Mouse (Mus musculus): ENCODE measurements around the gene Kcnk15. TPM values are rescaled to one million over a fixed set of nuclear protein-coding genes. Genes with fewer than 3 reads are reported as not detected.

Gene Kcnk15
- polyA plus RNA-seq, 1 experiment from 2014 or later: not detected

DNA sequence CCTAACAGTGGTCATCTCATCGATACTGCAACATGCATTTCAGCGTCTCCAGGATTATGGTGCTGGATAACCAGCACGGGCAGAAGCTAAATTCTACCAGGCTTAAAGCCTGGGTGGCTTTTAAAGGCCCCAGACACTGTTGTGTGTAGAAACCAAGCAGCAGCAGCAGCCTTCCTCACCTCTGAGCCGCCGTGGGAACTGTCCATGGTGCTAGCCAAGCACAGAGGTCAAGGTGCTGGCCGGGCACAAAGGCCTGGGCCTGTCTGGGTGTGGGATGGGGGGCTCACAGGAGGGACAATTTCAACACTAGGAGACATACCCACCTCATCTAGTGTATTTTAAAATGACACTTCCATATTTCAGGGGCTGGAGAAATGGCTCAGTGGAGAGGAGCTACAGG is 36.0 kb downstream of the Kcnk15 start:
- Histone ChIP-seq H3K4me2 (no peak overlapping the region), H3K27ac (ENCODE audit: low read depth, low read length) (no peak overlapping the region), H3K9me3 (ENCODE audit: control insufficient read depth, low read length) (no peaks in the 10 kb centered on the region), H3K36me3 (ENCODE audit: control insufficient read depth, insufficient read depth, low read length) (no peaks in the 10 kb centered on the region), H3K9ac (ENCODE audit: low read length) (no peak overlapping the region), H3K4me1 (ENCODE audit: control insufficient read depth, insufficient read depth, low read length) (no peaks in the 10 kb centered on the region), H3K4me3 (ENCODE audit: low read depth, low read length) (no peak overlapping the region), H3K27me3 (ENCODE audit: control insufficient read depth, insufficient read depth, low read length) (no peaks in the 10 kb centered on the region)
- WGBS: 39% methylated on average over 6 of the region's 6 CpGs
- ATAC-seq (ENCODE audit: low FRiP score) (no peak), DNase-seq (ENCODE audit: low spot score, missing footprints) (no peak)

GRCm38 (mm10) chr2:163890586-163890985 is 37.1 kb downstream of the Kcnk15 start:
- ATAC-seq (ENCODE audit: low FRiP score) (no peak), DNase-seq (ENCODE audit: low spot score, missing footprints) (no peak)
- no peaks in the 10 kb centered on the region for H3K27me3 ChIP-seq (ENCODE audit: control insufficient read depth, insufficient read depth, low read length)
- H3K9ac ChIP-seq (ENCODE audit: low read length): no peak overlapping the region
- WGBS: 84% methylated on average over 11 of the region's 11 CpGs
- H3K9me3 ChIP-seq (ENCODE audit: control insufficient read depth, low read length): no peaks in the 10 kb centered on the region
- H3K36me3 ChIP-seq (ENCODE audit: control insufficient read depth, insufficient read depth, low read length): no peaks in the 10 kb centered on the region
- no peak overlapping the region for H3K4me2 ChIP-seq
- H3K27ac ChIP-seq (ENCODE audit: low read depth, low read length): no peak overlapping the region
- no peak overlapping the region for H3K4me3 ChIP-seq (ENCODE audit: low read depth, low read length)
- H3K4me1 ChIP-seq (ENCODE audit: control insufficient read depth, insufficient read depth, low read length): no peaks in the 10 kb centered on the region

DNA sequence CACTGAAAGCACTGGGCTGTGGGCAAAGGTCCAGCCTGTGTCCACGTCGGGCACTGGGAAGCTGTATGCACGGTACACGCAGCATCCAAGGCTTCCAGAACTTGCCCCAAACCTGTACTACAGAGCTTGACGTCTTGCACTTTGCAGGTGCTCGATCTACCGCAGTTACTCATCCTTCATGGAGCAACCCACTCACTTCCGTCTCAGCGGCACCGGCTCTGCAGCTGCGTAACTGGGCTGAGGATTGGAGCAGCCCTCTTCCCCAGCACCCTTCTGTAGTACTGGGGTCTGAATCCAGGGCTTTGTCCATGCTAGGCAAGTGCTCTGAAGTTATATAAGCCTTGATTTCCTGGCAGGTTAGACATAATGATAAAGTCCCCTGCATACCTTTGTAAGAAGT is 37.8 kb downstream of the Kcnk15 start:
- no peak overlapping the region for H3K4me3 ChIP-seq (ENCODE audit: low read depth, low read length)
- H3K27ac ChIP-seq (ENCODE audit: low read depth, low read length): no peak overlapping the region
- ATAC-seq (ENCODE audit: low FRiP score): no peak
- no peaks in the 10 kb centered on the region for H3K4me1 ChIP-seq (ENCODE audit: control insufficient read depth, insufficient read depth, low read length)
- 93% methylated on average over 11 of the region's 11 CpGs for WGBS
- no peaks in the 10 kb centered on the region for H3K9me3 ChIP-seq (ENCODE audit: control insufficient read depth, low read length)
- no peak for DNase-seq (ENCODE audit: low spot score, missing footprints)
- no peaks in the 10 kb centered on the region for H3K36me3 ChIP-seq (ENCODE audit: control insufficient read depth, insufficient read depth, low read length)
- no peak overlapping the region for H3K4me2 ChIP-seq
- no peak overlapping the region for H3K9ac ChIP-seq (ENCODE audit: low read length)
- H3K27me3 ChIP-seq (ENCODE audit: control insufficient read depth, insufficient read depth, low read length): no peaks in the 10 kb centered on the region

GRCm38 (mm10) chr2:163893446-163894370 is 40.3 kb downstream of the Kcnk15 start:
- DNase-seq (ENCODE audit: low spot score, missing footprints) (no peak), ATAC-seq (ENCODE audit: low FRiP score) (no peak)
- WGBS: 67% methylated on average over 7 of the region's 7 CpGs
- Histone ChIP-seq H3K36me3 (ENCODE audit: control insufficient read depth, insufficient read depth, low read length) (no peaks in the 10 kb centered on the region), H3K4me1 (ENCODE audit: control insufficient read depth, insufficient read depth, low read length) (no peaks in the 10 kb centered on the region), H3K9ac (ENCODE audit: low read length) (no peak overlapping the region), H3K4me2 (no peak overlapping the region), H3K4me3 (ENCODE audit: low read depth, low read length) (no peak overlapping the region), H3K27ac (ENCODE audit: low read depth, low read length) (no peak overlapping the region), H3K9me3 (ENCODE audit: control insufficient read depth, low read length) (no peaks in the 10 kb centered on the region), H3K27me3 (ENCODE audit: control insufficient read depth, insufficient read depth, low read length) (no peaks in the 10 kb centered on the region)

DNA sequence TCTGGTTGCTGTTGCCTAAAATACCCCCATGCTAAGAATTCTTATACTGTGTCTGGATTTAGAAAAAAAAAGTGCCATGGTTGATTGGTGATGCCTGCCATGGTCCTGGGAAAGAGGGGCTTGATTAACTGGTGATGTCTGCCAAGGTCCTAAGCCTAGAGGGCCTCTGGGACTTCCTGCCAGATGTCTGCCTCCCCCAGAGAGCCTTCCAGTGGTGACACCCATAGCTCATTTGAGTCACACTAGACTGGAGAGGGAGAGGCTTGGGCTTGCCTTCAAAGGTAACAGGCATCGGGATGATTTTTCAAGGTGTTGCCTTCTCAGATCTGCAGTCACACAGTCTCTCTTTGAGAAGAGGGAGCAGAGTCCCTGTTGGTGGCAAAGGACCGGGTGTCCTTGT is 41.7 kb downstream of the Kcnk15 start:
- 72% methylated on average over 2 of the region's 2 CpGs for WGBS
- H3K4me2 ChIP-seq: no peak overlapping the region
- no peaks in the 10 kb centered on the region for H3K36me3 ChIP-seq (ENCODE audit: control insufficient read depth, insufficient read depth, low read length)
- no peak overlapping the region for H3K4me3 ChIP-seq (ENCODE audit: low read depth, low read length)
- H3K4me1 ChIP-seq (ENCODE audit: control insufficient read depth, insufficient read depth, low read length): no peaks in the 10 kb centered on the region
- DNase-seq (ENCODE audit: low spot score, missing footprints): no peak
- H3K9ac ChIP-seq (ENCODE audit: low read length): no peak overlapping the region
- H3K27ac ChIP-seq (ENCODE audit: low read depth, low read length): no peak overlapping the region
- no peak for ATAC-seq (ENCODE audit: low FRiP score)
- no peaks in the 10 kb centered on the region for H3K27me3 ChIP-seq (ENCODE audit: control insufficient read depth, insufficient read depth, low read length)
- no peaks in the 10 kb centered on the region for H3K9me3 ChIP-seq (ENCODE audit: control insufficient read depth, low read length)

GRCm38 (mm10) chr2:163897026-163897425 is 43.6 kb downstream of the Kcnk15 start:
- no peak overlapping the region for H3K4me3 ChIP-seq (ENCODE audit: low read depth, low read length)
- WGBS: 93% methylated on average over 7 of the region's 7 CpGs
- ATAC-seq (ENCODE audit: low FRiP score): no peak
- DNase-seq (ENCODE audit: low spot score, missing footprints): no peak
- H3K4me2 ChIP-seq: no peak overlapping the region
- H3K27ac ChIP-seq (ENCODE audit: low read depth, low read length): no peak overlapping the region
- H3K27me3 ChIP-seq (ENCODE audit: control insufficient read depth, insufficient read depth, low read length): no peaks in the 10 kb centered on the region
- H3K4me1 ChIP-seq (ENCODE audit: control insufficient read depth, insufficient read depth, low read length): no peaks in the 10 kb centered on the region
- H3K9ac ChIP-seq (ENCODE audit: low read length): no peak overlapping the region
- no peaks in the 10 kb centered on the region for H3K9me3 ChIP-seq (ENCODE audit: control insufficient read depth, low read length)
- no peaks in the 10 kb centered on the region for H3K36me3 ChIP-seq (ENCODE audit: control insufficient read depth, insufficient read depth, low read length)

GRCm38 (mm10) chr2:163897988-163898535 is 44.6 kb downstream of the Kcnk15 start:
- no peak overlapping the region for H3K27ac ChIP-seq (ENCODE audit: low read depth, low read length)
- H3K4me1 ChIP-seq (ENCODE audit: control insufficient read depth, insufficient read depth, low read length): no peaks in the 10 kb centered on the region
- H3K9ac ChIP-seq (ENCODE audit: low read length): no peak overlapping the region
- no peaks in the 10 kb centered on the region for H3K9me3 ChIP-seq (ENCODE audit: control insufficient read depth, low read length)
- DNase-seq (ENCODE audit: low spot score, missing footprints) (no peak), ATAC-seq (ENCODE audit: low FRiP score) (no peak)
- no peaks in the 10 kb centered on the region for H3K27me3 ChIP-seq (ENCODE audit: control insufficient read depth, insufficient read depth, low read length)
- no peaks in the 10 kb centered on the region for H3K36me3 ChIP-seq (ENCODE audit: control insufficient read depth, insufficient read depth, low read length)
- 79% methylated on average over 7 of the region's 7 CpGs for WGBS
- no peak overlapping the region for H3K4me2 ChIP-seq
- no peak overlapping the region for H3K4me3 ChIP-seq (ENCODE audit: low read depth, low read length)

DNA sequence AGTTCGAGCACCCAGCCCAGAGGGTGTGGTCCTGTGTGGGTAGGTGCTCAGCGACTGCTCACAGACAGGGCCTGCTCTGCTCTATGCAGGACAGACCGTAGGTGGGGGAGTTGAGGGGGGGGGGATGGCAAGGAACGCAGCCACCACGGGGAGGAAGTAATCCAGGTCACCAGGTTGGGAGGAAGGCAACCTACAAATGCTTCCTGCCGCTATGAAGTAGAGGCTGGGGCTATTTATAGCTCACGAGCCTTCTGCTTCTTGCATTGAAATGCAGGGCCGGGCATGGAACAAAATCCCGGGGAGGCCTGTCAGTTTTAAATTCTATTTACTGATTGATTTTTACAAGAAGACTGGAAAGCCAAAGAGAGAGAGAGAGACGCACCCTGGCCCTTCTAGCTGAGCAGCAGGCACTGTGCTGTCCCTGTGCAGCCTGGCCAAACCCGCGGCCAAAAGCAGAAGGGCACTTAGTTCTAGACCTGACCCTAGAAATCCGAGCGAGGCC is 46.5 kb downstream of the Kcnk15 start:
- no peak overlapping the region for H3K27ac ChIP-seq (ENCODE audit: low read depth, low read length)

GRCm38 (mm10) chr2:163901043-163901442 is 47.6 kb downstream of the Kcnk15 start:
- no peak overlapping the region for H3K4me2 ChIP-seq
- H3K9ac ChIP-seq (ENCODE audit: low read length): no peak overlapping the region
- H3K27me3 ChIP-seq (ENCODE audit: control insufficient read depth, insufficient read depth, low read length): no peaks in the 10 kb centered on the region
- no peaks in the 10 kb centered on the region for H3K9me3 ChIP-seq (ENCODE audit: control insufficient read depth, low read length)
- no peak overlapping the region for H3K4me3 ChIP-seq (ENCODE audit: low read depth, low read length)
- H3K4me1 ChIP-seq (ENCODE audit: control insufficient read depth, insufficient read depth, low read length): no peaks in the 10 kb centered on the region
- ATAC-seq (ENCODE audit: low FRiP score): no peak
- no peak for DNase-seq (ENCODE audit: low spot score, missing footprints)
- H3K36me3 ChIP-seq (ENCODE audit: control insufficient read depth, insufficient read depth, low read length): no peaks in the 10 kb centered on the region
- WGBS: 93% methylated on average over 7 of the region's 7 CpGs
- H3K27ac ChIP-seq (ENCODE audit: low read depth, low read length): no peak overlapping the region

More for the DNA sequence above, 46.5 kb downstream of the Kcnk15 start:
- WGBS: 62% methylated on average over 14 of the region's 14 CpGs
- no peak overlapping the region for H3K9ac ChIP-seq (ENCODE audit: low read length)
- no peaks in the 10 kb centered on the region for H3K36me3 ChIP-seq (ENCODE audit: control insufficient read depth, insufficient read depth, low read length)
- no peak for DNase-seq (ENCODE audit: low spot score, missing footprints)
- no peaks in the 10 kb centered on the region for H3K9me3 ChIP-seq (ENCODE audit: control insufficient read depth, low read length)
- no peak overlapping the region for H3K4me3 ChIP-seq (ENCODE audit: low read depth, low read length)
- ATAC-seq (ENCODE audit: low FRiP score): no peak
- no peaks in the 10 kb centered on the region for H3K4me1 ChIP-seq (ENCODE audit: control insufficient read depth, insufficient read depth, low read length)
- H3K27me3 ChIP-seq (ENCODE audit: control insufficient read depth, insufficient read depth, low read length): no peaks in the 10 kb centered on the region
- H3K4me2 ChIP-seq: no peak overlapping the region
